Mouse (Mus musculus) forebrain, embryonic 15.5 days (tissue): ENCODE measurements around the gene 9930111J21Rik1. TPM values are rescaled to one million over a fixed set of nuclear protein-coding genes. Genes with fewer than 3 reads are reported as not detected.
"Not testable (repeated sequence)": the region's sequence is repeated elsewhere in the genome, so short reads cannot be mapped to it uniquely, and the experiment has no call there.

ENCODE experiments used
- ATAC-seq: fragments of 200-750 bp; cut with Nextera tagmentation; replicated peaks from 2 replicates; pipeline ENCODE4 v1.8.0; 2017; ENCODE audit warnings: mild to moderate bottlenecking, moderate TSS enrichment, moderate library complexity
- H3K27ac ChIP-seq: fragments of 300-500 bp; sonication (generic); replicated peaks from 2 replicates; pipeline ENCODE4 v1.5.1; 2015; ENCODE audit warnings: mild to moderate bottlenecking, inconsistent platforms
- H3K27me3 ChIP-seq: fragments of 300-500 bp; sonication (generic); 2 replicates; pipeline ENCODE4 v1.6.1; 2015; ENCODE audit warnings: inconsistent platforms
- H3K36me3 ChIP-seq: fragments of 300-500 bp; sonication (generic); 2 replicates; pipeline ENCODE4 v1.6.1; 2015; ENCODE audit warnings: mild to moderate bottlenecking, inconsistent platforms
- H3K4me1 ChIP-seq: fragments of 300-500 bp; sonication (generic); 2 replicates; pipeline ENCODE4 v1.6.1; 2015; ENCODE audit warnings: inconsistent platforms
- H3K4me2 ChIP-seq: fragments of 300-500 bp; sonication (generic); replicated peaks from 2 replicates; pipeline ENCODE4 v1.6.1; 2015; ENCODE audit warnings: mild to moderate bottlenecking, inconsistent platforms
- H3K4me3 ChIP-seq: fragments of 300-500 bp; sonication (generic); 2 replicates; pipeline ENCODE4 v1.5.1; 2015; ENCODE audit warnings: mild to moderate bottlenecking, inconsistent platforms
- H3K9ac ChIP-seq: fragments of 300-500 bp; sonication (generic); replicated peaks from 2 replicates; pipeline ENCODE4 v1.6.1; 2015; ENCODE audit warnings: mild to moderate bottlenecking, inconsistent platforms
- H3K9me3 ChIP-seq: fragments of 300-500 bp; sonication (generic); 2 replicates; pipeline ENCODE4 v1.6.1; 2016; ENCODE audit warnings: inconsistent platforms
- WGBS: fragments of 180-500 bp; shearing (Covaris S2); methylation state at CpG from one replicate; pipeline ENCODE4 v1.1.7; 2015; ENCODE audit warnings: mixed read lengths; 5-methylcytosine and 5-hydroxymethylcytosine counted together
- polyA plus RNA-seq: library from polyadenylated mRNA; unstranded; fragments of >200 nt; fragmentation: Nextera tagmentation; extraction: Ambion mirVana; gene quantifications from 2 replicates; pipeline ENCODE4 v1.2.1, GENCODE M21; 2015

The 9930111J21Rik1 gene
- polyA plus RNA-seq, 1 experiment from 2014 or later, result 0.55 TPM

- not testable (repeated sequence) for H3K4me2 ChIP-seq, H3K4me3 ChIP-seq, H3K9me3 ChIP-seq, H3K36me3 ChIP-seq, H3K9ac ChIP-seq, H3K27ac ChIP-seq, H3K27me3 ChIP-seq, H3K4me1 ChIP-seq, ATAC-seq
- WGBS, result no CpG with 5 or more reads among the region's 1 CpGs
These were observed 808 bp downstream of the 9930111J21Rik1 start, which contains the start of gene Olfr56 for GRCm38 (mm10) chr11:48978240-48978939. Gene Olfr56 (plus strand): TSS chr11:48978889.

- H3K27ac ChIP-seq, H3K9ac ChIP-seq, H3K4me1 ChIP-seq, H3K4me2 ChIP-seq, H3K36me3 ChIP-seq, H3K9me3 ChIP-seq, H3K27me3 ChIP-seq, H3K4me3 ChIP-seq, ATAC-seq: not testable (repeated sequence)
- WGBS, result no CpG with 5 or more reads among the region's 1 CpGs
These were observed 4.5 kb downstream of the 9930111J21Rik1 start for GRCm38 (mm10) chr11:48974686-48975085.

- not testable (repeated sequence) for H3K9me3 ChIP-seq, H3K4me2 ChIP-seq, H3K27ac ChIP-seq, H3K9ac ChIP-seq, ATAC-seq, H3K4me1 ChIP-seq, H3K27me3 ChIP-seq, H3K36me3 ChIP-seq, H3K4me3 ChIP-seq
- WGBS, result 94% methylated on average over 6 of the region's 6 CpGs
These were observed 33.1 kb downstream of the 9930111J21Rik1 start, which contains the start of gene Psme2b for GRCm38 (mm10) chr11:48946090-48946489. Gene Psme2b (minus strand): TSS chr11:48946190.

- H3K4me1 ChIP-seq, ATAC-seq, H3K9ac ChIP-seq, H3K4me3 ChIP-seq, H3K27ac ChIP-seq, H3K27me3 ChIP-seq, H3K36me3 ChIP-seq, H3K4me2 ChIP-seq, H3K9me3 ChIP-seq: not testable (repeated sequence)
These were observed 39.9 kb downstream of the 9930111J21Rik1 start for GRCm38 (mm10) chr11:48939286-48939685.

- H3K27me3 ChIP-seq, H3K4me1 ChIP-seq, H3K27ac ChIP-seq, H3K9me3 ChIP-seq, ATAC-seq, H3K4me2 ChIP-seq, H3K9ac ChIP-seq, H3K4me3 ChIP-seq, H3K36me3 ChIP-seq: not testable (repeated sequence)
- no CpG with 5 or more reads among the region's 3 CpGs for WGBS
These were observed 43.9 kb downstream of the 9930111J21Rik1 start for GRCm38 (mm10) chr11:48935291-48935690.

- H3K27me3 ChIP-seq, H3K27ac ChIP-seq, H3K4me1 ChIP-seq, H3K4me3 ChIP-seq, ATAC-seq, H3K4me2 ChIP-seq, H3K9me3 ChIP-seq, H3K36me3 ChIP-seq, H3K9ac ChIP-seq: not testable (repeated sequence)
- WGBS, result 87% methylated on average over 1 of the region's 1 CpGs
These were observed 45.3 kb downstream of the 9930111J21Rik1 start for GRCm38 (mm10) chr11:48933923-48934322.

- not testable (repeated sequence) for H3K9me3 ChIP-seq, H3K9ac ChIP-seq, ATAC-seq, H3K4me1 ChIP-seq, H3K36me3 ChIP-seq, H3K4me3 ChIP-seq, H3K4me2 ChIP-seq, H3K27me3 ChIP-seq, H3K27ac ChIP-seq
- WGBS, result 82% methylated on average over 1 of the region's 1 CpGs
These were observed 45.8 kb downstream of the 9930111J21Rik1 start for GRCm38 (mm10) chr11:48933422-48933821.

- H3K4me2 ChIP-seq, ATAC-seq, H3K9ac ChIP-seq, H3K27ac ChIP-seq, H3K36me3 ChIP-seq, H3K4me3 ChIP-seq, H3K9me3 ChIP-seq, H3K4me1 ChIP-seq, H3K27me3 ChIP-seq: not testable (repeated sequence)
- WGBS, result 77% methylated on average over 1 of the region's 1 CpGs
These were observed 51.1 kb downstream of the 9930111J21Rik1 start for GRCm38 (mm10) chr11:48928068-48928467.

GRCm38 (mm10) chr11:48926437-48926836 is 52.8 kb downstream of the 9930111J21Rik1 start:
- not testable (repeated sequence) for H3K9me3 ChIP-seq, H3K27ac ChIP-seq, ATAC-seq, H3K4me1 ChIP-seq, H3K36me3 ChIP-seq, H3K4me3 ChIP-seq, H3K9ac ChIP-seq, H3K27me3 ChIP-seq, H3K4me2 ChIP-seq

GRCm38 (mm10) chr11:48923818-48924217 is 55.4 kb downstream of the 9930111J21Rik1 start:
- not testable (repeated sequence) for H3K27me3 ChIP-seq, ATAC-seq, H3K4me1 ChIP-seq, H3K9me3 ChIP-seq, H3K4me3 ChIP-seq, H3K27ac ChIP-seq, H3K4me2 ChIP-seq, H3K9ac ChIP-seq, H3K36me3 ChIP-seq
- 70% methylated on average over 5 of the region's 5 CpGs for WGBS

- ATAC-seq, result no peak
- H3K27me3 ChIP-seq, result no peaks in the 10 kb centered on the region
- 83% methylated on average over 3 of the region's 3 CpGs for WGBS
These were observed 60.8 kb downstream of the 9930111J21Rik1 start for GRCm38 (mm10) chr11:48918380-48918779.

GRCm38 (mm10) chr11:48913611-48914010 is 65.6 kb downstream of the 9930111J21Rik1 start:
- no peaks in the 10 kb centered on the region for H3K4me1 ChIP-seq
- H3K9me3 ChIP-seq, result no peaks in the 10 kb centered on the region
- H3K27ac ChIP-seq, result no peak overlapping the region
- WGBS, result 97% methylated on average over 1 of the region's 1 CpGs
- no peaks in the 10 kb centered on the region for H3K27me3 ChIP-seq
- H3K9ac ChIP-seq, result no peak overlapping the region
- ATAC-seq, result no peak
- H3K4me2 ChIP-seq, result no peak overlapping the region
- no peak overlapping the region for H3K4me3 ChIP-seq
- no peaks in the 10 kb centered on the region for H3K36me3 ChIP-seq

More at GRCm38 (mm10) chr11:48918380-48918779, 60.8 kb downstream of the 9930111J21Rik1 start:
- H3K27ac ChIP-seq, result no peak overlapping the region
- H3K9me3 ChIP-seq, result no peaks in the 10 kb centered on the region
- no peak overlapping the region for H3K4me2 ChIP-seq
- no peaks in the 10 kb centered on the region for H3K4me1 ChIP-seq
- H3K36me3 ChIP-seq, result no peaks in the 10 kb centered on the region
- H3K4me3 ChIP-seq, result no peak overlapping the region
- H3K9ac ChIP-seq, result no peak overlapping the region

- Histone ChIP-seq H3K4me1 (no peaks in the 10 kb centered on the region), H3K36me3 (no peaks in the 10 kb centered on the region), H3K4me2 (no peak overlapping the region), H3K27me3 (no peaks in the 10 kb centered on the region), H3K9ac (no peak overlapping the region), H3K9me3 (no peaks in the 10 kb centered on the region), H3K27ac (no peak overlapping the region), H3K4me3 (no peak overlapping the region)
- no peak for ATAC-seq
- WGBS, result 65% methylated on average over 1 of the region's 1 CpGs
These were observed 70.7 kb downstream of the 9930111J21Rik1 start for GRCm38 (mm10) chr11:48908459-48908858.
